Mouse (Mus musculus): ENCODE measurements at regions not wholly inside any gene's neighbourhood (a gene's known extent, or its start where the extent isn't known, plus 50 kb on each side); places are given as distances from the start of the nearest gene placed in this dataset.

DNA sequence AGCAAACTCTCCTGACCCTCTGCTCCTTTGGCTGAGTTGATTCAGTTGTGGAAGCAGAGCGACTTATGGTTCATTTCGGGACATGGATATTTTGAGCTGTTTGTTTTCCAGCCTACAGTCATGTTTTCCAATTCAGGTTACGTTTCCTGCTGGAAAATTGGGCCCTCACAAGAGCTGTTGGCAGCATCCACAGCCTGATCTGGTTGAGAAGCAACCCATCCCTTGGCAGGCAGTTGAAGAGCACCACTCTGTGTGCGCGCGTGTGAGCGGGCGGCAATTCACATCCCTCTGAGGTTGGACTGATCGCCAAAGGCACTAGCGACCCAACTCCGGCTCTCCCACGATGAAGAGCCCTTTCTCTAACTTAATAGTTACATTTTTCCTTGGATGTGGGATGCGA lies 457.1 kb downstream of the Tmem38b start:
- DNase-seq = no peak

DNA sequence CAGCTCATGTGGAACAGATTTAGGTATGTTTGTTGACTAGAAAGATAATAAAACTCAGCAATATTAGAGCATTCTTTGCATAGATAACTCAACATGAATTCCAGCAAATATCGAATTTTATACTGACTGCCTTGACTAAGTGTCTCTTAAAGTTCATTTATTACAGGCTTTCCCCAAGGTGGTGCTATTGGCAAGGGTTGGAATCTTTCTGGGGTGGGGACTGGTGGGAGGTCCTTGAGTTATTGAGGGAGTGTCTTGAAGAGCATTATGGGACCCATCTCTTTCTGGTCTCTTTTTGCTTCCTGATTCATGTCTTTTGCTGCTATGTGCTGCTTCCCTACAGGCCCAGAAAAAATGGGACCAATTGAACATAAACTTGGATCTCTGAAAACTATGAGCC lies 488.0 kb downstream of the Tmem38b start:
- DNase-seq = no peak

DNA sequence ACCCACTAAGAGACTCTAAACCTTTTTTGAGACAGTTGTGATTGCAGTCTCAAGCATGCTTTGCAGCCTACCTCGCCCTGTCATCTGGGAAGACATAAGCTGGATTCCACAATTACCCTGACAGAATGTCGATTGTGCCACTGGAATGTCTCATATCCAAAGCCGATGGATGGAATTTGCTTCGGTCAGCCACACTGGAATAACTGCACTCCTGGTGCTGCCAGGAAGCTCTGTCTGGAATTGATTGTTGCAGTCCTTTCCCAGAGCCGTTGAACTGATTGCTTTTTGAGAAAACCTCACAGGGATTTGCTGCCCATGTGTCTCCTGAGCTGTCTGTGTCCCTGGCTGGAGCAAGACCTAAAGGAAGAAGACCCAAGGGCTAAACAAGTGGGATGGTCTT lies 499.0 kb downstream of the Tmem38b start:
- DNase-seq = no peak

DNA sequence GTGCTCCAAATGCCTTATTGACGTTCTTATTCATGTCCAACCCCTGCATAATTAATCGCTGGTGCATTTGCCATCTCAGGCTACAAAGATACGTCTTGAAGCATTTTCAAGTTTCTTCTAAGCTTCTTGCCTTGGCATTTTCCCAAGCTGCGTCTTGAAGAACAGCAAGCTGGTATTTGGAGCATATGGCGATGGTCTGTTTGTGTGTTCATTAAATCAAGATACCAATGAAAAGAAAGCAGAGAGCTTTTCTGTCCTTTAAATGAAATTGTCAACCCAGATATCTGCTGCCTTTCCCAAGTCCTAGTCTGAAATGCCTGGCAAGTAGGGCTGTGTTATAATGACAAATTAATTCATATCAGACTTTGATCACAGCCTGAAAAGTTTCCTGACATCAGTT lies 502.4 kb downstream of the Tmem38b start:
- DNase-seq = no peak

DNA sequence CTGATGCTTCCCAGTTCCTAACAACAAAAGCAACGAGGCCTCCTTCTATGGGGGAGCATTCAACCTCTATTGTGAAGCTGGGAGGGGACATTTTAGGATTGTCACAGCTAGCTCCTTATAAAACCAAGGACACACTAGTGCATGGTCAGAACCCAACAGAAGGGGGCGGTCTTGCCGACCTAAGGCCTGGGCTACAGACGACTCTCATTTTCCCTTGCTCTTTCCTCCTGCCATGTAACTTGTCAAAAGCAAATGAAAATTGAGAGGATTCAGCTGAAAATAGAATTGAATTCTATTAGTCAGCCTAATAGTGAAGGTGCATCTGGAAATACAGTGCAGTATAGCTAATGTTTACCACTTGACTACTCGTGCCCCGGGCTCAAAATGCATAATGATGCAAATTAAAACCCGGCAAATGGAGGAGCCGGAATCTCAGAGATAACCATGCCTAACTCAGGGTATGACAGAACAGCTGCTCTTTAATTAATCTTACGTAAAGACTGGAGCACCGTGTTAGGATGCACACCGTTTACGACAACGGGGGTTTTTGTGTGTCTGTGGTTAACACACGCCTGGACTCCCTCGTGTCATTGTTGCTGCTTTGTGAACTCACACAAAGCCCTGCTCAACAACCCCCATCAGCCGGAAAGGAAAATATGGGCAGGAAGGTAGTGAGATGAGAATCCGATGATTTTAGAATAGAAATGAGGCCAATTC lies 503.0 kb downstream of the Tmem38b start:
- DNase-seq = no peak

DNA sequence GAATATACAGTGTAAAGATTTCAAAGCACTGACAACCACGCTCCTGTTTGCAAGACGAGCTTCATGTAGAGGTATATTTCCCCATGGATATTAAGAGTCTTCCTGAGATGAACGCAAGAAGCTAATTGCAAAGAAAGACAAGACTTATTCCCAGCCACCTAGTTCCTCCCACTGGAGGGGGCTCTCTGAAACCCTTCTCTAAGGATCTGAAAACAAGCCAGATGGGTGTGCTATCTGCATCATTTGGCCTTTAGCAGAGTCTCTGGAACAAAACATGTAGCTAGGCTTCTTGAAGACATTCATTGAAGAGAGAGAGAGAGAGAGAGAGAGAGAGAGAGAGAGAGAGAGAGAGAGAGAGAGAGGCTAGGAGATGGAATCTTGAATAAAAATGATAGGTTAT lies 504.8 kb downstream of the Tmem38b start:
- no peak for DNase-seq

DNA sequence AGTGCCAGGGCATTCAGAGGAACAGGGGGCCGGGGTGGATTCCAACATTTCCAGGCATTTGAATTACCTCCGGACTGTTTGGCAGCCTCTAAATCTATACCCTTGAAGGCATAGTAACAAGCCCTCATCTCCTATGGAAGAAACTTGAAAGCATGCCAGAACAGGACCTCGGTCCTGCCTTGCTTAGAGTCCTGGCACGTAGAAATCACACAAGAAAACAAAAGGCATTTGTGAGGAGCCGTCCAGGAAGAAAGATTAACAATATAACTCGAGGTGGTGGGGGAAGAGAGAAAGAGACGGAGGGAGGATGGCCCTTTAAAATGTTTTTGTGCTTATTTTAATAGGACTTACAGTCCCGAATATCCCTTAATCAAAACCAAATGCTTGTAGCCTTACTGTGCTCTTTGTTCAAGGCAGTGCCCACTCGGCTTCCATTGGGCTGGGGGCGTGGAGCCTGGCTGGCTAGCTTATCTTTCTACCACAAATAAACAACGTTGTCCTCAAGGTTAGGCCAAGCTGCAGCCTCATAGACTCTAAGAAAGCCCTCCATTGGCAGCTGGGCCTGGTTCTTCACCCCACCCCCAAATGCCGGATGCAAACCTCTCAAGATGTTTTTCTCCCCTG lies 505.9 kb downstream of the Tmem38b start:
- DNase-seq = no peak

DNA sequence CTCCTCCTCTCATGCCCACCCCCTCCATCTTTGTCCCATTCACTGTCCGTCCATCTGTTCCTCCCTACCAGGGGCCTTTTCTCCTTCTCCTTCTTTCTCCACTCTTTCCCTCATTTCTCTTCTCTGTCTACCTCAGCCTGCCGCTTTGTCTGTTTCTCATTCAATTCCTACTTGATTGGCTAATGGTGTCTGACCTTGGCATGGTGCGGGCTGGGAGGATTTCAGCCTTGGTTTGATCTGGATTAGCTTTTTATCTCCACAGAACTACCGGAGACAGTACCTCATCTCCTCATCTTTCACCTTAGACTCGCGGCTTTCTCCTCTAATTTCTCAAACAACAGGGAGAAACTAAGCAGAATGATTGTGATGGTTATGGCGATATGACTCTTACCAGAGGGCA lies 506.4 kb downstream of the Tmem38b start:
- no peak for DNase-seq

DNA sequence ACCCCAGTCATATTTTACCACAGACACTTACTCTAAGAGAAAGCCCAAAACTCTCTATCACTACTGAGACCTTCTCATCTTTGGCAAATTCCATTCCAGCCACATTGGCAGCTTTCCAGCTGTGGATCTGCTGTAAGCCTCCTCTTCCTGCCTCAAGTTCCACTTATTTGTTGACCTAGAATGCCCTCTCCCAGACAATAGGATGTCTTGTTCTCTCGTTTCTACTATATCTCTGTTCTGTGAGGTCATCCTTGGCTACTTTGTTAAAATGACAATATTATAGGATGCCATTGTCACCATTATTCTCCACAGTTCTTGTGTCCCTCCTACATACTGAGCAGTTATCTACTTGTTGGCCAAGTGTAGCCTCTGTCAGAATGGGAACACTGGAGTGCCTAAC lies 512.7 kb downstream of the Tmem38b start:
- DNase-seq = no peak

DNA sequence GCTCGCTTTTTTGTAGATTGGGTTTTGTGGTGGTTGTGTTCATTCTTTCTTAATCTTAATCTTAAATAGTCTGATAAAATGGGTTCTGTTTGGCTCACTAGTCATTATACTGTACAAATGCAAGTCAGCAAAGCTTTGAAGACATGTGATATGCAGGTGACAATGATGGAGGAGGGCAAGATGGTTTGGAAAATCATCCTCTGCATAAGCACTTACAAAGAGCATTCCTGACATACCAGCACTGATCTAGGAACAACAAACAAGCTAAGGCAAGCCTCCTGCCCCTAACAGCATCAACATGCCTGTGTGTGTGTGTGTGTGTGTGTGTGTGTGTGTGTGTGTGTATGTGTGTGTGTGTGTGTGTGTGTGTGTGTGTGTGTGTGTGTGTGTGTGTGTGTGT lies 514.3 kb downstream of the Tmem38b start:
- DNase-seq = no peak

DNA sequence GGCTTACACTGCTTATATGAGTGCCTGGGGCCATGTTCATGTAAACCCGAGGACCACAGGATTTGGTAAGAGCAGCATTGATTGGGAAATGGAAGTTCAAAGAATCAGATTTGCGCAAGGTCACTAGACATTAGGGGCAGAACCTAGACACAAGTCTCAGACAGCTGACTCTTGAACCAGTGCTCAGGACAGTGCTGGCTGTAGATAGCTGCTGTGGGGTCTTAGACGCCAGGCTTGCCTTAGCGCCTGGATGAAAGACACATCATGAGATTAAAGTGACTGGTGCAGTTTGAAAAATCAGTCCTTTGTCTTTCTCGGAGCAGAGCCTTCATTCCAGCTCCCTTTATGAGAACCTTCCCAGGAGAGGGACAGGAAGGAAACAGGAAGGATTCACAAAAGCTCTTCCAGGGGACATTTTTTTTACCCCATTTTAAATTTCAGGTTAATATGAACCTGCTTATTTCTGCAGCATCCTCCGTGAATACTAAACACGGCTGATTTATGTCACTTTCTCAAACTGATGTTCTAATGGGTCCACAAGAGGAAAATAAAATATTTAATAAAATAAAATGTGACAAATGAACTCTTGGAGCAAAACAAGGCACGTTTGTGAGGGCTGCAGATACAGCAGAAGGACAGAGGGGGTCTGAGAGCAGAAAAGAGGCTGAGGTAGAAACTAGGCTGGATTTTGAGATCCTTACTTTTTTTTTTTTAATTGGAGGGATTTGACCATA lies 528.0 kb downstream of the Tmem38b start:
- DNase-seq = no peak

DNA sequence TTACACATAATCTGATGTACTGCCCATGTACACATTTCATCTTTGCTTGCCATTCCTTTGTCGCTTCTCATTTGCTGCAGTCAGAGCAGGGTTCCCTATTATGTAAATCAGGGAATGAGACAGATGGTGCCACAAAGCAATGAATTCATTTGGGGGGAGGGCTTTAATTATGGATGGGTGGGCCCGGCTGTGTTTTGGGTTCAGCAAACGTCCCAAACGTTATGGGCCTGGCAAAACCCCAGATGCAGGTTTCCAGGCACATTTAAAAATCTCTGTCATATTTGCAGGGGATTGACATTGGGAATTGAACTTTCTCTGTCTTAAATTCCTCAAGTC lies 528.5 kb downstream of the Tmem38b start:
- DNase-seq = no peak

DNA sequence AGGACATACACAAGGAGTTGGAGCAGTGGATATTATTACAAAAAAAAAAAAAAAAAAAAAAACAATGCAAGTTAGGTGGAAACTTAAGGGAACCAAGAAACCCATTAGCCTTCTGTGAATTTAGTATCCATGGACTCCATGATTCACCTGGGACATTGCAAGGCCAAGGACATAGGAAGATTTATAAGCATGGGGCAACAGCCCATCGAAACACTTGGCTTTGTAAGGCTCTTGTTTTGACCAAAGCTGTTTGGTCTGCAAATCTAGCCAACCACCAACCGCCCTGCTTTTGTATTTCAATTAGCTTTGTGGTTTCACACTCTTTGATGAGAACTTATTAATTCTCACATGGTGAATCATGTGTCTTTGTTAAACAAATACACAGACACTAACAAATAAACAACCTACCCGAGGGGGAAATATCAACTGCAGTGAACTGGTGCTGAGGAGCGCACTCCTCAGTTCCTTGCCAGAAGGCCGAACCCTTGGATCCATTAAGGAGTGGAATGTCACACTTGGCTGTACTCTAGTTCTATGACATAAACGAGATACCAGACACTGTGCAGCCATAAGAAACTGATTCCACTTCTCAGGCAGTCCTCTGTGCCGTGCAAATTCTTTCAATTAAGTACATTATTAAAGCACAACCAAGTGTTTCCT lies 529.7 kb downstream of the Tmem38b start:
- DNase-seq = no peak

DNA sequence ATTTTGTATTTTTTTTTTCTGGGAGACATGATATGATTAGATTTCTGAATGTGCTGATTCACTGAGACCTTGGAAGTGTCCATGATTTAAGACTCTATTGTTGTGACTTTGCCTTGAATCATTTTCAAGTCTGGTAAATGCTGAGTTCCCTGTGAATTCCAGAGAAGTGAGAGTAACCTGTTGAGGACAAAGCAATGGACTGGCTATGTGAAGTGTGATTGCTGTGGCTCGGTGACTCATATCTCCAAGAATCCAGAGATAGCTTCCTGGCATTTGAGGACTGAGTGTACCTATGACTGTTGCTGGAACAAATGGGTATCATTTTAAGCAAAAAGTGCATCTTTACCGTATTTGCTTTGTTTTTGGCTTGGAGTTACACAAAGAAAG lies 530.2 kb downstream of the Tmem38b start:
- DNase-seq = peak in 1 of 2 experiments; percentile 17

DNA sequence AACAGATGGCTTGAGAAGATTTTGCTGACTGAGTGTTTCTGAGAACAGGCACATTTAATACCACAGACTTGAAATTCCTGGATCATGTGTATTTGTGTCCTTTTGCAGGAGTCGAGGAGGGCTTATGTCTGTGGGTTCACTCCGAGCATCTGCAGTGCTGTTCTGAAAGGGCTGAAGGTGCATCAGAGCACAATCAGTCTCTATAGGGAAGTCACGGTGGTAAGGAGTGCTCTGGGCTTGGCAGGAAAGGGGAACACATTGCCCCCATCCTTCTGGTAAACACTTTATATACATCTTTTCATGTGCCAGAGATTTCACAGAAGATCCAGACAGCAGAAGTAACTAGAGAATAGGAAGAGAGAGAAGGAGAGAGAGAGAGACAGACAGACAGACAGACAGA lies 545.1 kb downstream of the Tmem38b start:
- no peak for DNase-seq

DNA sequence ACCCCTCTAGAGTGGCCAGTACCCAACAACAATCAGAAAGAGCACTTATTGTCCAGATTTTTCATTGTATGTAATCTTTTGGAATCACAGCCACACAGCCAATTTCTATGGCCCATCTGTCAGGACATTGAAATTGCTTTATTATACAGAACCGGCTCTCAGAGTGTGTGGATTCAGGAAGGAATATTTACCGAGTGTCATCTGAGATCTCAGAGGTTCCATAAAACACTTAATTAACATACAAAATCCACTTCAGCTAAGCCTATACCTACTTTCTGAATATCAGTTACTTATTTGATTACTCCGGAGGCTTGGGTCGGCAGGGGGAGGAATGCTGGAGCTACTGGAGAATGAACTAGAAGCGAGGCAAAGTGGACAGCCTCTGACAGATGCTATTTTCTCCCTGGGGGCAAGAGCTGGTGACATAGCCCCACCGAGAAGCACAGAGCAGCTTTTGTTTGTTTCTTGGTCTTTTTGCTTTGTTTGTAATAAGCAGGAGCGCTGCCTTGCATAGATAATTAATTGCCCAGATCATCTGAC lies 545.6 kb downstream of the Tmem38b start:
- no peak for DNase-seq

DNA sequence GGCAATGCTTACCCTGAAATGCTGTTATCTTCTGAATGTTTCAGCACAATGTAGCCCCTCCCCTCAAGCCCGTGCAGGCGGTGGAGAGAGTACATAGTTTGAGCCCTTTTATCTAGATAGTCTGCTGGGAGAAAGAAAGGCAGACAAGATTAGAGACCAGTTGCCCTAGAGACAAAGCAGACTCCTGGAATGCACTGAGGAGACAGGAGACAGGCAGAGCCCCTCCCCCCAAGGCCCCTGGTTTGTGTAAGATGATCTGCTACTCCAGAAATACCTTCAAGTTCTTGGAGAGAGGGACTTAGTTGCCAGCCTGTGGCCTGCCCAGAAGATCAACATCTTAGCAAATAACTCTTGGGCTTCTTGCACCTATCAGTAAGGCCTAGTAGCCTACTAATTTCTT lies 547.8 kb downstream of the Tmem38b start:
- no peak for DNase-seq

DNA sequence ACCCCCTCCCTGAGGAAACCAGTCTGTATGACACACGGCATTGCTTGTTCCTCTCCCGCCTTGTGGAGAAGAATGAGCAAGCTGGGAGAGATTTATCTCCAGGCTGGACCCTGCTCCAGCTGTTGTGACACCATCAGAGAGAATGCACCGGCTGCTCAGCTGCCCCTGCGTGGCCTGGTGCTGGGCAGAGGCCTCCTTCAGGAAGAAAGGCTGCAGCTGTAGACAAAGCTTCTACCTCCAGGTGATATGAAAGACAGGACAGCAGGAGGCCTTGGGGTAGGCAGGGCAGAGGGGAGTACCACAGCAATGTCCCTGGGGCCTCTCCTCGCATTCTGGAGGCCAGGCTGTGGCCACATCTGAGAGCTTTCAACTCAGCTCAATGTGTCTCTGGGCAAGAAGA lies 548.6 kb downstream of the Tmem38b start:
- DNase-seq = no peak

DNA sequence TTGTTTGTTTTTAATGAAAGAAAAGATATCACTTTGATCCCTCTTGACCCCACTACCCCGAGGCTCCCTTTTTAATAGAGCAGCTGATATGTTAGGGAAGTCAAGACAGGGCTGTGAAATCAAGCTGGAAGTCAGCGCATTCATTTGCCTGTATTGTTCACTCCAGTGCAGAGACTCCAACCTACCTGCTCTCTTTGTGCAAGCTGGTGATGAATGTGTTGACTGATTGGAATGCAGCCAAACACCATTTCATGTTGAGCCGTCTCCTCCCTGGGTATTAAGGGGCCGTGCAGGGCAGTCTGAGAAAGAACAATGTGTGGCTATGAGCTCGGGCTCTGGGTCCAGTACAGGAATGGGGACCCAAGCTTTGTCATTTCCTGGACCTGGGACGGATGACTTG lies 557.4 kb upstream of the Zfp462 start:
- peak in 1 of 2 experiments; percentile 0 for DNase-seq

DNA sequence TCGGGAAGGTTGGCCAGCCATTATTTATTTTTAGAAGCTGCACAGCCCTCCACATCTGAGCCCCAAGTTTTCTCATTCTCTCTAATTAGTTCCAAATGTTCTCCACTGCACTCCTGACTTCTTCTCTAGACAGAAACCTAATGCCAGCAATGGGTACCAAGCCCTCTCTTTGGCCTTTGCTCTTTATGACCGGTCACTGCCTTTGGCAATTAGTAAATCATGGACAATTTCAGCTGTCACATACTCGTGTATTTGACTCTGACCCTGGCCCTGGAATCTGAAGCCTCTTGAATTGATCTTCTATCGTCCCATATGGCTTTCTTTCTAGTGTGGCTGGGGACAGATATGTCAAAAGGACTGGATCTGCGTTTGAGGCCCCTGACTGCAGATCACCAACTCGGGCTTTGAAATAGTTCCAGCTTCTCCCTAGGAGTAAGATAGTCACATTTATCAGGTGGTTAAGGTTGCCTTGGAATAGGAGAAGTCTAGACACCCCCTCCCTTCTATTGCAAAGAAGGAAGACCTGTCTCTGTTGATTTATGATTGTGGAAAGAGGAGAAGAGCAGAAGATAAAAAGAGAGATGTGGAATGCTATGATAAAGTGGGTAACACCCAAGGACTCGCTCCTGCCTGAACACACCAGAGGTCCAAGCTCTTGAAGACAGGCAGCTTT lies 553.2 kb upstream of the Zfp462 start:
- no peak for DNase-seq

DNA sequence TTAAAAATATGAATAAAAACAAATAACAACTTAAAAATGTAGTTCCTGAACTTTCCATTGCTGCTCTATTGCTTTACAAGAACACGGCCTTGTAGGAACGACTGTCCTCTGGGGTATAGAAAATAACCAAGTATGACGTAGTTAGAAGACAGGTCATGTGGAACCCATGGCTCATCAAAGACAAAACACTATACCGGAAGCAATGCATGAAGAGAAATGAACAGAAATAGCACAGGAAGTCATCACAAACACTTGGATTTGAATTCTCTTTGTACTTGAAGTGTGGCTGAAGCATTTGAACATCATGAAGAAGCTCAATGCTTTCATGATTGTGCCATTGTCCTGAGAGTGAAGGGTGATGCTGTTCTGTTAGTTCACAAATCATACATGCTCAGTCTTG lies 538.7 kb upstream of the Zfp462 start:
- no peak for DNase-seq

DNA sequence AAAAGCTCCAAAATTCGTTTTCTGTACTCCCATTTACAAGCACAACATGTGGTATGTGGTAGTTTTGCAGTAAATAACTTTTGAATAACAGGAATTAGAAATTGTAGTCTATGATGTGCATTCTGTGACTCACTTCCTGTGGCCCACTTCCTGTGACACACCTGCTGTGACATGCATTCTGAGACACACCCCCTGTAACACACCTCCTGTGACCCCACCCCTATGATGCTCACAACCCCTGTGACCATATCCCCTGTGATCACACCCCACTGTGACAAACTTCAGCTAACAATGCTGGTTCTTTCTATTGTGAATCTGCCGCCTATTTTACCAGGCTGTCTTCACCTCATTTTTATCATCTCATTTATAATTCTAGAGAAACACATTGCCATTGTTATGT lies 536.9 kb upstream of the Zfp462 start:
- DNase-seq = no peak

DNA sequence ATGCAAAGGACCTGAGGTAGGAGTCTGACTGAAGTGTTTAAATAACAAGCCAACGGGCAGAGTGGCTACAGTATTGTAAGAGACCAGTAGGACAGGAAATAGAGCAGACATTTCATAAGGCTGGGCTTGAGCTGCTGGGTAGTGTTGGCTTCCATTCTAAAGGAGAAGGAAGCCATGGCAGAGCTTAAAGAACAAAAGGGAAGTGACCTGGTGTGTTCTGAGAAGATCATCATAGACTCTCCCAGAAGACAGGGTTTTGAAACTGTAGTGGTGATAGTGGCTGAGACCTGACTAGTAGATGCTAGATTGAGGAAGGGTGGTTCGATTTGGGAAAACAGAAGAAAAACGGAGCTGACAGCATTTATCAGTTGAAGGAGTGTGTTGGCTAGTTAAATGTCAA lies 514.1 kb upstream of the Zfp462 start:
- DNase-seq = no peak
